Mouse (Mus musculus) embryonic facial prominence, embryonic 14.5 days (tissue): ENCODE data around the gene Slc25a40. TPM values are rescaled to one million over a fixed set of nuclear protein-coding genes. Genes with fewer than 3 reads are reported as not detected.

Source experiments
- ATAC-seq: fragments of 200-750 bp; cut with Nextera tagmentation; 2 replicates; pipeline ENCODE4 v1.8.0; 2017; ENCODE audit warnings: low read depth, moderate number of reproducible peaks, moderate TSS enrichment
- DNase-seq: peaks from one replicate; pipeline ENCODE4 v3.0.0-alpha.2; 2015; ENCODE audit warnings: low spot score
- H3K27ac ChIP-seq: fragments of 300-500 bp; sonication (generic); replicated peaks from 2 replicates; pipeline ENCODE4 v1.5.1; 2014; ENCODE audit warnings: low read depth, mild to moderate bottlenecking, low read length, moderate library complexity
- H3K27me3 ChIP-seq: fragments of 300-500 bp; sonication (generic); replicated peaks from 2 replicates; pipeline ENCODE4 v1.6.1; 2014; ENCODE audit warnings: low read length; ENCODE audit not compliant: control insufficient read depth, insufficient read depth
- H3K36me3 ChIP-seq: fragments of 300-500 bp; sonication (generic); 2 replicates; pipeline ENCODE4 v1.6.1; 2014; ENCODE audit warnings: low read length, mixed read lengths; ENCODE audit not compliant: control insufficient read depth, insufficient read depth
- H3K4me1 ChIP-seq: fragments of 300-500 bp; sonication (generic); 2 replicates; pipeline ENCODE4 v1.6.1; 2014; ENCODE audit warnings: antibody characterized with exemption, low read length; ENCODE audit not compliant: control insufficient read depth, insufficient read depth
- H3K4me2 ChIP-seq: fragments of 300-500 bp; sonication (generic); 2 replicates; pipeline ENCODE4 v1.6.1; 2014; ENCODE audit warnings: low read depth, mild to moderate bottlenecking, low read length, moderate library complexity, mixed read lengths
- H3K4me3 ChIP-seq: fragments of 300-500 bp; sonication (generic); 2 replicates; pipeline ENCODE4 v1.5.1; 2014; ENCODE audit warnings: low read depth, mild to moderate bottlenecking, low read length
- H3K9ac ChIP-seq: fragments of 300-500 bp; sonication (generic); 2 replicates; pipeline ENCODE4 v1.6.1; 2014; ENCODE audit warnings: low read depth, mild to moderate bottlenecking, low read length, moderate library complexity, mixed read lengths
- H3K9me3 ChIP-seq: fragments of 300-500 bp; sonication (generic); 2 replicates; pipeline ENCODE4 v1.6.1; 2016; ENCODE audit warnings: low read length; ENCODE audit not compliant: control insufficient read depth
- WGBS: fragments of 180-500 bp; shearing (Covaris S2); extraction: QIAGEN DNeasy Blood & Tissue Kit; methylation state at CpG from one replicate; pipeline ENCODE4 v1.1.7; 2014; 5-methylcytosine and 5-hydroxymethylcytosine counted together
- polyA plus RNA-seq: library from polyadenylated mRNA; unstranded; fragments of >200 nt; fragmentation: Nextera tagmentation; extraction: Ambion mirVana; gene quantifications from 2 replicates; pipeline ENCODE4 v1.2.1, GENCODE M21; 2014

Slc25a40 gene
- polyA plus RNA-seq, 1 experiment from 2014 or later = 13.1 TPM

DNA sequence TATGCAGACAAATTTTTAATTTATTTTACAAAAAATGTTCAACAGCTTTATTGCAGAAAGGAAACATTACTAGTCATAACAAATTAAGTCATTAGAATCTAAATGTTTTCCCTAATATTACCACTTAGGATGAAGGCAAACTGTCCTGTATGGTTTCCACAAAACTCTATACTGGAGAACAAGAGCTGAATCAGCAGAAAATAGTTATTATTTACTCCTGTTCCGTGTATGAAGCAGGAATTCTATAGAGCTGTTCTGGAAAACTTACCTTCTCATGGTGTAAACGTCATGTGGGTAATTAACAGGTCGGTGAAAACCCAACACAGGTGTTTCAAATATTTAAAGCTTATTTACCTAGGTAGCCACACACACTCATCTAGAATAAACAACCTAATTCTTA is 1.2 kb upstream of the Slc25a40 start:
- 5% methylated on average over 3 of the region's 3 CpGs for WGBS
- no peak overlapping the region for H3K27ac ChIP-seq
- no peaks in the 10 kb centered on the region for H3K9me3 ChIP-seq
- peaks cover 10% of the 10 kb centered on the region; the same call in 1 of the 2 replicates for H3K4me1 ChIP-seq
- H3K9ac ChIP-seq = peak overlapping the region; percentile 78
- no peak for ATAC-seq
- H3K27me3 ChIP-seq = no peaks in the 10 kb centered on the region
- DNase-seq = no peak
- peak overlapping the region; percentile 88 for H3K4me3 ChIP-seq
- peaks cover 27% of the 10 kb centered on the region for H3K36me3 ChIP-seq
- H3K4me2 ChIP-seq = peak overlapping the region; percentile 81

DNA sequence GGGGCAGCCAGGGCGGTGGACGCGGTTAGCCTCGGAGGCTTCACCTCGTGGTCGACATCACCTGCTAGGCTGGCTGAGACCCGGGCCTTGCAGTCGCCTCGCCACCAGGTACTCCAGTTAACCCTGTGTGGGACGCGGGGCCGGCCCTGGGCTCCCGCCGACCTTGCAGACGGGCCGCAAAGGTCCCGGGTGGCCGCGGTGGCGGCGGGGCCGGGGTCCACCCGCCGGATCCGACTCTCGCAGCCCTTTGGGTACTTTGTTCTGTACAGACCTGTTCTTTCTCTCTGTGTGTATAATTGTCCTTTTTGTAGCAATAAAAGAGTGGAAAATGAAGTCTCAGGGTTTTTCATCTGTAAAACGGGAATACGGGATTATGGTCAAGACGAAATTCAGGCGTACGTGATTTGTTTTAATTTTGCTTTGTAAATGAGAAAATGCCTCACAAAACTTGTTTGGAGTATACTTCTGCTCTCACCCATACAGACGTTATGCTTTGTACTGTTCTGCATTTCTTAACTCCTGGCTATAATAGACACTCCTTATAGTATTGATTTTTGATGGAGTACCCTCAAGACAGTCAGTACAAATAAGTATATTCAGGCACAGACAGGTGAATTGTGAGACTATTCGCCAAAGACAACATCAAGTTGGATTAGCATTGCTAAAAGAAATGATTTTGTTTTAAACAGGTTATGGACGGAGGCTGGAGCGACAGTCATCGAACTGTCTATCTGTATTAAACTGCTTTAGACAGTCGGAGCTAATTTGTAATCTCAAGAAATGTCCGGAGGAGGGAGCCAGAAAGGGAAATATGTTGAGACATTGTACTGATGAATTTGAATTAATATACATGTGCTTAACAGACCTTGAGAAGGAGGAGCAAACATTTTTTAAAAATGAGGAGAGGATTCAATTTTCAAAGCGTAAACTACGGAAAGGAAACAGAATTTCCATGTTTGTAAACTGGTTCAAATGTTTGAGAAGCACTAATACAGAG is 580 bp downstream of the Slc25a40 start:
- peak overlapping the region; percentile 88 for H3K4me3 ChIP-seq
- peaks cover 13% of the 10 kb centered on the region for H3K36me3 ChIP-seq
- H3K4me1 ChIP-seq = peaks cover 10% of the 10 kb centered on the region; the same call in 1 of the 2 replicates
- peak; percentile 45 for DNase-seq
- no peaks in the 10 kb centered on the region for H3K27me3 ChIP-seq
- H3K4me2 ChIP-seq = peak overlapping the region; percentile 81
- peak overlapping the region; percentile 75 for H3K27ac ChIP-seq
- whole genome bisulfite sequencing = under 1% methylated on average over 28 of the region's 40 CpGs
- peak overlapping the region; percentile 90 for H3K9ac ChIP-seq
- no peak for ATAC-seq
- H3K9me3 ChIP-seq = no peaks in the 10 kb centered on the region

DNA sequence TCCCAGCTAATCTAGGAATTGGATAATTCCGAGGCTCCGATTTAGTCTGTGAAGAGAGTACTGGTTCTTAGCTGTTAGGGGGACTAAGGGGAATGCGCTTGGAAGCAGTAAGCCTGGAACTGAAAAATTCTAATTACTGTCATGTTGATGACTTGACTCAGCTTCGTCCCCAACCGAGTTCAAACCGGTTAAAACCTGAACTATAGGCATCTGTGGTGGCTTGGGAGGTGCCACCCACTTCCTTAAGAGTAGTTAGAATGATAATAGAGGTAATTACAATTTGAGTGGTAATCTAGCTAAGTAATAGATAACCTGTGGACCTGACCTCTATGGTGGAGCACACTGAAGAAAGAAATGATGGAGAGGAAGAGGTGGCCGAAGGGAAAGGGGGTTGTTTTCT is 1.5 kb downstream of the Slc25a40 start:
- H3K4me2 ChIP-seq = peak overlapping the region; percentile 81
- peak overlapping the region; percentile 44; the same call in 1 of the 2 replicates for H3K27ac ChIP-seq
- WGBS = 19% methylated on average over 7 of the region's 7 CpGs
- peaks cover 7% of the 10 kb centered on the region; the same call in 1 of the 2 replicates for H3K36me3 ChIP-seq
- ATAC-seq (no peak), DNase-seq (peak; percentile 8)
- peak overlapping the region; percentile 90 for H3K9ac ChIP-seq
- peak overlapping the region; percentile 88 for H3K4me3 ChIP-seq
- H3K27me3 ChIP-seq = no peaks in the 10 kb centered on the region
- no peaks in the 10 kb centered on the region for H3K9me3 ChIP-seq
- H3K4me1 ChIP-seq = peaks cover 10% of the 10 kb centered on the region; the same call in 1 of the 2 replicates

DNA sequence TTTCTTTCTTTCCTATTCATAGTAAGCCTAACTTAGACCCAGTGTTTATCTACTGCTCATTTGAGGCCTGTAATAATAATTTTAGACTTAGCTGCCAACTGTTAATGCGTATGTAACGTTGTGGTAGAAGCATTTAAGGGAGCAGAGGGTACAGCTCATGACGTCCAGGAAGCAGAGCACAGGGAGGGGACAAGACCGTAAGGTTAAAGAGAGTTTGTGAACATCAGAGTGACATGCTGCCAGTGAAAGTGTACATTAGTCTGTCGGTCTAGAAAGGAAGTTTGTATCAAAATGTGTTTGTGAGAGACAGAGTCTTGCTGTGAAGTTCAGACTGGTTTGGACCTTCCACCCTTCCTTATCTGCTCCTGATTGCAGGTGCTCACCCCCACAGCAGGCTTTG is 3.2 kb downstream of the Slc25a40 start:
- Histone ChIP-seq H3K4me3 (no peak overlapping the region), H3K4me1 (peaks cover 10% of the 10 kb centered on the region; the same call in 1 of the 2 replicates), H3K27me3 (no peaks in the 10 kb centered on the region), H3K4me2 (no peak overlapping the region), H3K9ac (no peak overlapping the region), H3K27ac (no peak overlapping the region), H3K36me3 (peaks cover 9% of the 10 kb centered on the region), H3K9me3 (no peaks in the 10 kb centered on the region)
- ATAC-seq (no peak), DNase-seq (no peak)
- 73% methylated on average over 5 of the region's 5 CpGs for WGBS

DNA sequence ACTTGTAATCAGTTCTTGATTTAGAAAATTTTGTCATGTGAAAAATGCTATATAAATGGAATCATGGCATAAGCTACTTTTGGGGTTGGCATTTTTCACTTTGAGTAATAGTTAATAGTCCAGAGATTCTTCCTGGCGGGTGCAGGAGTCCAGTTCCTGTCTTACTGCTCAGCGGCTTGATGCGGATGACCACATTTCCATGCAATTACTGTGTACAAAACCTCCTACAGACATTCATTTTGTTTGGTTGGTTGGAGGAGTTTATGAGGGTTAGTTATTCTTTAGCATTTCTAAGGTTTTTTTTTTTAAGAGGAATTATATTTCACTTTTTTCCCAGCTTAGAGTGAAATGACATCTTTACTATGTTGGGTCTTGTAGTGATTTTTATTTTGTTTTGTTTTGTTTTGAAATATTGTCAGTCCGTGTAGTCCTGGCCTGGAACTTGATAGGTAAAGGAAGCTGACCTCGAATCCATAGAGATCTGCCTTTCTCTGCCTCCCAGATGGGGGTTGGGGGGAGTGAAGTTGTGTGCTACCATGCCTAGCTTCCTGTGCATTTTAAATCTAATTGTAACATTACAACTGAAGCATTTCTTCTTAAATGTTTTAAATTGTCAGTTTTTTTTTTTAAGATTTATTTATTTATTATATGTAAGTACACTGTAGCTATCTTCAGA is 15.0 kb downstream of the Slc25a40 start:
- H3K4me1 ChIP-seq = no peaks in the 10 kb centered on the region
- no peak overlapping the region for H3K4me3 ChIP-seq
- H3K27me3 ChIP-seq = no peaks in the 10 kb centered on the region
- DNase-seq (no peak), ATAC-seq (no peak)
- no peak overlapping the region for H3K4me2 ChIP-seq
- H3K27ac ChIP-seq = no peak overlapping the region
- 89% methylated on average over 5 of the region's 5 CpGs for WGBS
- H3K36me3 ChIP-seq = peaks cover 11% of the 10 kb centered on the region; the same call in 1 of the 2 replicates
- no peaks in the 10 kb centered on the region for H3K9me3 ChIP-seq
- H3K9ac ChIP-seq = no peak overlapping the region

DNA sequence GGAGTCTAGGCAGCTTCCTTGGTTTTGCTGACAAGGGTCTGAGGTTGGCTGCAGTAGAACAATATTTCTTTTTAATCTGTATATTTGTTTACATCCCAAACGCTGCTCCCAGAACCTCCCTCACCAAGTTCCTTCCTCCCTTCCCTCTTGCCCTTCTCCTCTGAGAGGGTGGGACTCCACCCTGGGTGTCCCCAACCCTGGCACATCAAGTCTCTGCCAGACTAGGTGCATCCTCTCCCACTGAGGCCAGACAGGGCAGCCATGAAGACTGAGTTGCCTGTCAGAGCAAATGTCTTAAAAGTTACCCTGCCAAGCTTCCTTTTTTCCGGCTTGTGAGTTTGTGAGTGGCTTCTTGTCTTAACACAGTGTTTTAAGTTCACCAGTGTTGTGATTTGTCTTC is 16.4 kb downstream of the Slc25a40 start:
- H3K4me3 ChIP-seq = no peak overlapping the region
- 77% methylated on average over 2 of the region's 2 CpGs for WGBS
- ATAC-seq (no peak), DNase-seq (no peak)
- no peak overlapping the region for H3K9ac ChIP-seq
- H3K27ac ChIP-seq = no peak overlapping the region
- no peaks in the 10 kb centered on the region for H3K4me1 ChIP-seq
- H3K27me3 ChIP-seq = no peaks in the 10 kb centered on the region
- H3K9me3 ChIP-seq = no peaks in the 10 kb centered on the region
- no peak overlapping the region for H3K4me2 ChIP-seq
- H3K36me3 ChIP-seq = peaks cover 11% of the 10 kb centered on the region; the same call in 1 of the 2 replicates

DNA sequence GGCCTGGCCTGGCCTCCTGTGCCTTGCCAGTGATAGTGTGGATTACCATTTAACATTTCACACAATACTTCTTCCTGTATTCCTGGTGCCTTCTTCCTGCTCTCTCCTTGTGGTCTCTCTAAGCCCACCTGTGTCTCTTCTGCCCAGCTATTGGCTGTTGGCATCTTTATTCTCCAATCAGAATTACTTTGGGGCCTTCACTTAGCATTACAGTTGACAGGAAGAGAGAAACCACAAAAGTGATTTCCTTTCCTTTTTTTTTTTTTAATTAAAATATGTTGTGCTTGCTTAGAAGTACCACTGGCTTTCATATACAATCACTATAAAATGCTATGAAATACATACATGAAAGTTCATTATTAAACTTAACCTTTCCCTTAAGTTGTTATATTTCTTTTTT is 32.9 kb downstream of the Slc25a40 start:
- Histone ChIP-seq H3K36me3 (peaks cover 17% of the 10 kb centered on the region; the same call in 1 of the 2 replicates), H3K27me3 (no peaks in the 10 kb centered on the region), H3K9me3 (no peaks in the 10 kb centered on the region), H3K9ac (no peak overlapping the region), H3K4me2 (no peak overlapping the region), H3K4me3 (no peak overlapping the region), H3K27ac (no peak overlapping the region), H3K4me1 (no peaks in the 10 kb centered on the region)
- DNase-seq (no peak), ATAC-seq (no peak)

DNA sequence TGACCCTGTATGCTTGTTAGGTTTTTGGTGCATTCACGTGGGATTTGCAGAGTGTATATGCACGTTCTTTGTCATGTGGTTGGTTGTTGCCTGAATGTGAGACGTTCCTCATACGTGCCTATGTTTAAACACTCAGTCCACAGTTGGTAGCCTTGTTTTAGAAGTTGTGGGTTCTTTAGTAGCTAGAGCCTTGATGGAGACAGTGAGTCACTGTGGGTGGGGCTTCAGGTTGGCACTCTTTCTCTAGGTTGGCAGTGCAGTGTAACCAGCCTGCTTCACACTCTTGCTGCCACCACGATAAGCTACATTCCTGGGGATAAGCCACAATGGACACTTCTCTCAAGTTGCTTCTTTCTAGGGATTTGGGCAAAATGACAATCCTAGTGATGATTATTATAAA is 33.9 kb downstream of the Slc25a40 start:
- Histone ChIP-seq H3K9ac (no peak overlapping the region), H3K4me3 (no peak overlapping the region), H3K4me1 (no peaks in the 10 kb centered on the region), H3K27ac (no peak overlapping the region), H3K36me3 (peaks cover 20% of the 10 kb centered on the region; the same call in 1 of the 2 replicates), H3K4me2 (no peak overlapping the region), H3K27me3 (no peaks in the 10 kb centered on the region), H3K9me3 (no peaks in the 10 kb centered on the region)
- DNase-seq (no peak), ATAC-seq (no peak)
- WGBS = 85% methylated on average over 5 of the region's 5 CpGs
